Mouse (Mus musculus): ENCODE results near the gene Mlec.

GRCm38 (mm10) chr5:115125211-115125871, 32.6 kb downstream of the Mlec start:
- TF ChIP-seq POLR2A (IDR thresholded peaks at IDR 0.05; ENCODE audit: low read depth, low read length) (no peak), CTCF (IDR thresholded peaks at IDR 0.05; ENCODE audit: extremely low read depth, insufficient read depth, insufficient read length, insufficient replicate concordance) (peak; percentile 99)
